Mouse (Mus musculus) stomach, postnatal 0 days (tissue): ENCODE results near the gene Trim25. TPM values are rescaled to one million over a fixed set of nuclear protein-coding genes. Genes with fewer than 3 reads are reported as not detected.

Experiments used
- ATAC-seq: fragments of 200-750 bp; cut with Nextera tagmentation; 2 replicates; pipeline ENCODE4 v1.8.0; 2017; ENCODE audit not compliant: low FRiP score, low TSS enrichment
- DNase-seq: peaks from one replicate; pipeline ENCODE4 v3.0.0-alpha.2; 2016; ENCODE audit warnings: low spot score
- H3K27ac ChIP-seq: fragments of 300-500 bp; sonication (generic); replicated peaks from 2 replicates; pipeline ENCODE4 v1.5.1; 2014; ENCODE audit warnings: mild to moderate bottlenecking, control low read depth
- H3K27me3 ChIP-seq: fragments of 300-500 bp; sonication (generic); 2 replicates; pipeline ENCODE4 v1.6.1; 2014; ENCODE audit warnings: low read length; ENCODE audit not compliant: control insufficient read depth, insufficient read depth
- H3K36me3 ChIP-seq: fragments of 300-500 bp; sonication (generic); 2 replicates; pipeline ENCODE4 v1.6.1; 2014; ENCODE audit warnings: low read length, mixed read lengths; ENCODE audit not compliant: control insufficient read depth, insufficient read depth
- H3K4me1 ChIP-seq: fragments of 300-500 bp; sonication (generic); replicated peaks from 2 replicates; pipeline ENCODE4 v1.6.1; 2014; ENCODE audit warnings: antibody characterized with exemption; ENCODE audit not compliant: control insufficient read depth, insufficient read depth
- H3K4me2 ChIP-seq: fragments of 300-500 bp; sonication (generic); replicated peaks from 2 replicates; pipeline ENCODE4 v1.6.1; 2014; ENCODE audit warnings: low read depth, mild to moderate bottlenecking, control low read depth, moderate library complexity
- H3K4me3 ChIP-seq: fragments of 300-500 bp; sonication (generic); 2 replicates; pipeline ENCODE4 v1.5.1; 2014; ENCODE audit warnings: low read depth, low read length, control low read depth
- H3K9ac ChIP-seq: fragments of 300-500 bp; sonication (generic); 2 replicates; pipeline ENCODE4 v1.6.1; 2014; ENCODE audit warnings: mild to moderate bottlenecking, low read length, control low read depth, mixed read lengths
- H3K9me3 ChIP-seq: fragments of 300-500 bp; sonication (generic); 2 replicates; pipeline ENCODE4 v1.6.1; 2016; ENCODE audit warnings: low read length; ENCODE audit not compliant: control insufficient read depth
- CTCF ChIP-seq: IDR thresholded peaks from 2 replicates; pipeline ENCODE4 v1.5.1; 2016; ENCODE audit warnings: antibody characterized with exemption, low read depth, mild to moderate bottlenecking, moderate library complexity
- EP300 ChIP-seq: optimal IDR thresholded peaks from 2 replicates; pipeline ENCODE3; 2016; ENCODE audit warnings: antibody characterized with exemption
- WGBS: fragments of 180-500 bp; shearing (Covaris S2); extraction: QIAGEN DNeasy Blood & Tissue Kit; methylation state at CpG from one replicate; pipeline ENCODE4 v1.1.7; 2014; 5-methylcytosine and 5-hydroxymethylcytosine counted together
- polyA plus RNA-seq: library from polyadenylated mRNA; unstranded; fragments of >200 nt; fragmentation: Nextera tagmentation; extraction: Ambion mirVana; gene quantifications from 2 replicates; pipeline ENCODE4 v1.2.1, GENCODE M21; 2015

The Trim25 gene
- polyA plus RNA-seq, 1 experiment from 2014 or later = 29.5 TPM

DNA sequence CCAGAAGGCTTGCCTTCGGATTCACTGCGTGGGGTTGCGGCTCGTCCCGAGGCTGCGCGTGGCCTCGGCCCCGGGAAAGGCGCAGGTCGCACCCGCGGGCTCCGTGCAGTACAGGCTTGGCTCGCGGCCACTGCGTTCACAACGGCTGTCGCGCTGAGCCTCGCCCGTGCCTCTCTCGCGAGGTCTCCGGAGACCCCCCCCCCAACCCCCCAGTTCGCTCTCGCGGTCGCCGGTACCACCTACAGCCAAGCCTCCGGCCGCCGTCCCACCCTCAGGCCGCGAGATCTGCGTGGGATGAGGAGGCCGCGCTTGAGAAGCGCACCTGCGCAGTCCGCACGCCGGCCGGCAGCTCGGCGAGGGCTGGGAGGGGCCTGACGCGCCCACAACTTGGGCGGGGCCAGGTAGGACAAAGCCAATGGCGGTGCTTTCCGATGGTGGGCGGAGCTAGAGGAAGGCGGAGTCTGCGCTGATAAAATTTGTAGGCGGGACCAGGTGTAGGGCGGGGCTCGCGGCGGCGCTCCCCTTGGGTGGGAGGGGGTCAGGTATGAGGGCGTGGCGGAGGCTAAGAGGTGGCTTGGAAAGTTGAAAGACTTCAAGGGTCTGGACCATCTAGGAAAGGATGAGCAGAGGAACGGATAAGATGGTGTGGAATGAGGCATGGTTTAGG lies 61.4 kb downstream of the Trim25 start:
- DNase-seq = peak; percentile 96
- Histone ChIP-seq H3K4me1 (peaks cover 5% of the 10 kb centered on the region; the same call in 1 of the 2 replicates), H3K36me3 (no peaks in the 10 kb centered on the region), H3K27me3 (no peaks in the 10 kb centered on the region), H3K4me2 (peak overlapping the region; percentile 96), H3K4me3 (peak overlapping the region; percentile 80), H3K9me3 (no peaks in the 10 kb centered on the region), H3K9ac (peak overlapping the region; percentile 88), H3K27ac (peak overlapping the region; percentile 85)
- ATAC-seq = peak; percentile 95
- WGBS = under 1% methylated on average over 52 of the region's 63 CpGs
- TF ChIP-seq EP300 (no peak), CTCF (no peak)

GRCm38 (mm10) chr11:89061362-89061761 lies 62.2 kb downstream of the Trim25 start:
- H3K9me3 ChIP-seq = no peaks in the 10 kb centered on the region
- DNase-seq = no peak
- H3K27me3 ChIP-seq = no peaks in the 10 kb centered on the region
- WGBS = 70% methylated on average over 7 of the region's 7 CpGs
- H3K36me3 ChIP-seq = no peaks in the 10 kb centered on the region
- ATAC-seq = no peak
- no peak overlapping the region for H3K27ac ChIP-seq
- H3K9ac ChIP-seq = no peak overlapping the region
- TF ChIP-seq CTCF = no peak
- TF ChIP-seq EP300 = no peak
- H3K4me3 ChIP-seq = no peak overlapping the region
- H3K4me2 ChIP-seq = no peak overlapping the region
- H3K4me1 ChIP-seq = peaks cover 5% of the 10 kb centered on the region; the same call in 1 of the 2 replicates

GRCm38 (mm10) chr11:89064312-89064711 lies 65.1 kb downstream of the Trim25 start:
- no peak for ATAC-seq
- WGBS = 68% methylated on average over 6 of the region's 6 CpGs

GRCm38 (mm10) chr11:89065297-89065696 lies 66.1 kb downstream of the Trim25 start:
- no peak overlapping the region for H3K9ac ChIP-seq
- no peaks in the 10 kb centered on the region for H3K27me3 ChIP-seq
- TF ChIP-seq EP300 (no peak), CTCF (peak; percentile 59)
- DNase-seq = no peak
- no peaks in the 10 kb centered on the region for H3K4me1 ChIP-seq
- H3K36me3 ChIP-seq = no peaks in the 10 kb centered on the region
- no peak for ATAC-seq
- WGBS = 96% methylated on average over 3 of the region's 3 CpGs
- H3K9me3 ChIP-seq = no peaks in the 10 kb centered on the region
- H3K4me2 ChIP-seq = no peak overlapping the region
- no peak overlapping the region for H3K27ac ChIP-seq
- no peak overlapping the region for H3K4me3 ChIP-seq

More at GRCm38 (mm10) chr11:89064312-89064711, 65.1 kb downstream of the Trim25 start:
- no peaks in the 10 kb centered on the region for H3K9me3 ChIP-seq
- TF ChIP-seq CTCF = no peak
- no peak overlapping the region for H3K27ac ChIP-seq
- H3K4me2 ChIP-seq = no peak overlapping the region
- no peaks in the 10 kb centered on the region for H3K36me3 ChIP-seq
- H3K9ac ChIP-seq = no peak overlapping the region
- H3K4me3 ChIP-seq = no peak overlapping the region
- H3K4me1 ChIP-seq = peaks cover 3% of the 10 kb centered on the region; the same call in 1 of the 2 replicates
- no peaks in the 10 kb centered on the region for H3K27me3 ChIP-seq
- no peak for DNase-seq

GRCm38 (mm10) chr11:89066126-89066525 lies 67.0 kb downstream of the Trim25 start:
- WGBS = 76% methylated on average over 6 of the region's 6 CpGs
- H3K27me3 ChIP-seq = no peaks in the 10 kb centered on the region
- no peaks in the 10 kb centered on the region for H3K9me3 ChIP-seq
- ATAC-seq = no peak
- H3K9ac ChIP-seq = no peak overlapping the region
- no peaks in the 10 kb centered on the region for H3K36me3 ChIP-seq
- no peak overlapping the region for H3K4me2 ChIP-seq
- no peaks in the 10 kb centered on the region for H3K4me1 ChIP-seq
- TF ChIP-seq EP300 = no peak
- no peak for TF ChIP-seq CTCF
- H3K27ac ChIP-seq = no peak overlapping the region
- no peak overlapping the region for H3K4me3 ChIP-seq
- no peak for DNase-seq

DNA sequence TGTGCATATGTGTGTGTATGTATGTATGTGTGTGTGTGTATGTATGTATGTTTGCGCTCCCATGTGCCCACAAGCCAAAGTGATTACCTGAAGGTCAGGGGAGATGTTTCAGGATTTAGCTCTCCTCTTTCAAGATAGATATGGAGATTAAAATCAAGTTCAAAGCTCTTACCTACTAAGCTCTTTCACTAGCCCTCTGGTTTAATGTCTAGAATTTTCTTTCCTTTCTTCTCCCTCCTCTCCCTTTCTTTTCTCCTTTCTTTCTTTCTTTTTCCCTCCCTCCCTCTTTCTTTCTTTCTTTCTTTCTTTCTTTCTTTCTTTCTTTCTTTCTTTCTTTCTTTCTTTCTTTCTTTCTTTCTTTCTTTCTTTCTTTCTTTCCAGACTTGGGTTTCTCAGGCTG lies 67.6 kb downstream of the Trim25 start, which contains the start of gene Dgke:
Gene Dgke (minus strand): TSS at position 101 of the 400 bp plus-strand sequence.
- Histone ChIP-seq H3K36me3 (no peaks in the 10 kb centered on the region), H3K27me3 (no peaks in the 10 kb centered on the region), H3K27ac (0 out of 2 replicates have a peak within 1 kb of the TSS, but pooled peaks have one; percentile 35), H3K4me3 (no peak within 1 kb of the TSS), H3K9me3 (no peaks in the 10 kb centered on the region), H3K4me1 (no peaks in the 10 kb centered on the region), H3K4me2 (no peak within 1 kb of the TSS), H3K9ac (no peak within 1 kb of the TSS)
- WGBS = 82% methylated on average over 1 of the region's 1 CpGs
- DNase-seq (no peak), ATAC-seq (no peak)
- TF ChIP-seq CTCF = no peak
- no peak for TF ChIP-seq EP300
